Mouse (Mus musculus) liver, embryonic 14.5 days (tissue): ENCODE measurements around the gene 1700029P11Rik.

Source experiments
- CTCF ChIP-seq: IDR thresholded peaks from 2 replicates; pipeline ENCODE4 v1.5.1; 2016; ENCODE audit warnings: antibody characterized with exemption, low read depth, control low read depth
- EP300 ChIP-seq: IDR thresholded peaks from 2 replicates; pipeline ENCODE4 v1.6.1; 2016; ENCODE audit warnings: antibody characterized with exemption, low read depth

DNA sequence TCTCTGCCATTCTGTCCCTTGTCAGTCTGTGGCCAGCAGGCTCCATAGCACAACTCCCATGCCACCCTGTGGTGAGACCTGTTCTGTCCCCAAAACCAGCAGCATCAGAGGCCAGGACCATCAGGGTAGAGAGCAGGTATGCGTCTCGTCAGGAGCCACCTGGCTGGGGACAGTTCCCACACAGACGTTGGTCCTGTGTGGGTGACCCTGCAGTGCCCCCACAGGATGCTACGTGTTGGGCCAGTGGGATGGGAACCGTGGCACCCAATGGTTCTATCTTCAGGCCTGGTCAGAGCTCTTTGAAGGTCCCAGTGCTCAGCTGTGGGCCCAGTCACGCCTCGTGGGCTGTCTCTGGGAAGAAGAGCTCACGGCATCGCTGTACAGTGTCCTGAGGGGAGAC is 29.2 kb upstream of the 1700029P11Rik start:
- TF ChIP-seq CTCF (no peak), EP300 (no peak)
